Mouse (Mus musculus) bone marrow macrophage, adult 2 months (primary cell): ENCODE data around the gene Psmd3.

Source experiments
- CTCF ChIP-seq: IDR thresholded peaks from 2 replicates; pipeline ENCODE4 v1.5.1; 2012; ENCODE audit warnings: low read depth, mild to moderate bottlenecking, low read length, moderate library complexity
- POLR2A ChIP-seq: IDR thresholded peaks from 2 replicates; pipeline ENCODE4 v1.6.1; 2012; ENCODE audit warnings: mild to moderate bottlenecking, low read depth, low read length, borderline replicate concordance

DNA sequence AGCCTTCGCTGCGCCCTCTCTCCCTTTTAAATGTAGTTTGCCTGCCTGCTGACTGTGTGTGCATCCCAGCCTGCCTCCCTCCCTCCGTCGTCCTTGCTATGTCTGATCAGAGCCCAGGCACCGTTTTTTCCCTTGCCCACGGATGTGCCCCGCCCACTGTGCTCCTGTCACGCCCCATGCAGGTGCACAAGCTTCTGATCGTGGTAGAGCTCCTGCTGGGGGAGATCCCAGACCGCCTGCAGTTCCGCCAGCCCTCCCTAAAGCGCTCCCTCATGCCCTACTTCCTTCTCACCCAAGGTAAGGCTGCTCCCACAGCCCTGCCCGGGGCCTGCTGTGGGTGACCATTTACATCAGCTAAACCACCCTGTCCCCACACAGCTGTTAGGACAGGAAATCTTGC lies 10.8 kb downstream of the Psmd3 start:
- TF ChIP-seq CTCF (no peak), POLR2A (no peak)
